In genomic region chr7:100607214-100608129, GRCm38 (mm10) we compare ENCODE assay signal across 7 mouse cellular contexts. TPM values are rescaled to one million over a fixed set of nuclear protein-coding genes. Genes with fewer than 3 reads are reported as not detected.
DNase-seq lines count a peak whose midpoint lies in the region; ATAC-seq lines count a peak whose summit lies in the region.

Rab6a (plus strand) TSS chr7:100607410.

- DNase-seq in adrenal gland, adult 8-10 months, result peak; percentile 98
- DNase-seq in embryo, embryonic 9.5 days (ENCODE audit: extremely low spot score), result peak; percentile 99
- peak; percentile 92 to 98 for DNase-seq in gastrocnemius, postnatal 4 days (ENCODE audit: low spot score in 2 of 2)
- peak; percentile 98 for DNase-seq in left cerebral cortex, postnatal 36 days (ENCODE audit: low spot score in 2 of 2)
- peak; percentile 99 for DNase-seq in midbrain, embryonic 11.5 days (ENCODE audit: low spot score, missing footprints)
- peak; percentile 99 for DNase-seq in skeletal muscle tissue, adult 2 months (ENCODE audit: low read depth, low spot score)

- H3K9ac ChIP-seq in intestine, embryonic 16.5 days (ENCODE audit: low read depth, low read length), result peak within 1 kb of the TSS; percentile 100
- H3K9ac ChIP-seq in midbrain, embryonic 11.5 days (ENCODE audit: low read length), result peak within 1 kb of the TSS; percentile 98

- H3K4me2 ChIP-seq in intestine, embryonic 16.5 days (ENCODE audit: low read depth, low read length), result peak within 1 kb of the TSS; percentile 73
- peak within 1 kb of the TSS; percentile 75 for H3K4me2 ChIP-seq in midbrain, embryonic 11.5 days

- intact Hi-C loops in left cerebral cortex, postnatal 36 days (cut with DNase I), result loop anchor here (1.0 to 10.0 kb wide), 3 partner anchors 16 to 497 kb away; no protein-coding TSS in a partner anchor

- ATAC-seq in intestine, embryonic 16.5 days, result peak; percentile 97
- peak; percentile 97 for ATAC-seq in midbrain, embryonic 11.5 days (ENCODE audit: low FRiP score)

- H3K9me3 ChIP-seq in intestine, embryonic 16.5 days (ENCODE audit: control insufficient read depth, low read length), result no peaks in the 10 kb centered on the region
- H3K9me3 ChIP-seq in midbrain, embryonic 11.5 days (ENCODE audit: control insufficient read depth, low read length), result no peaks in the 10 kb centered on the region

- no peaks in the 10 kb centered on the region for H3K36me3 ChIP-seq in intestine, embryonic 16.5 days (ENCODE audit: control insufficient read depth, insufficient read depth, low read length)
- no peaks in the 10 kb centered on the region for H3K36me3 ChIP-seq in midbrain, embryonic 11.5 days (ENCODE audit: control insufficient read depth, insufficient read depth, low read length)

- H3K27me3 ChIP-seq in intestine, embryonic 16.5 days (replicated peaks; ENCODE audit: control insufficient read depth, insufficient read depth, low read length), result no peaks in the 10 kb centered on the region
- no peaks in the 10 kb centered on the region for H3K27me3 ChIP-seq in midbrain, embryonic 11.5 days (ENCODE audit: control insufficient read depth, insufficient read depth, low read length)

- H3K4me3 ChIP-seq in intestine, embryonic 16.5 days (ENCODE audit: low read length), result peak within 1 kb of the TSS; percentile 100
- peak within 1 kb of the TSS; percentile 99 for H3K4me3 ChIP-seq in midbrain, embryonic 11.5 days (ENCODE audit: low read depth, low read length)

- H3K4me1 ChIP-seq in intestine, embryonic 16.5 days (ENCODE audit: control insufficient read depth, insufficient read depth, low read length), result no peaks in the 10 kb centered on the region
- H3K4me1 ChIP-seq in midbrain, embryonic 11.5 days (ENCODE audit: control insufficient read depth, insufficient read depth, low read length), result peaks cover 6% of the 10 kb centered on the region

- peak within 1 kb of the TSS; percentile 100 for H3K27ac ChIP-seq in intestine, embryonic 16.5 days (ENCODE audit: low read length)
- H3K27ac ChIP-seq in midbrain, embryonic 11.5 days (ENCODE audit: low read depth, low read length), result peak within 1 kb of the TSS; percentile 99

- under 1% methylated on average over 102 of the region's 105 CpGs for WGBS in intestine, embryonic 16.5 days
- WGBS in midbrain, embryonic 11.5 days, result under 1% methylated on average over 99 of the region's 105 CpGs

RNA-seq across cellular contexts. Expression of gene Rab6a, which starts in this region (rescaled TPM):
- 10 to 100 TPM; 64.3 to 76.2 (median 70.9) TPM for total RNA-seq in adrenal gland, adult 8-10 months (2022)
- total RNA-seq in gastrocnemius, postnatal 4 days (2021), result 10 to 100 TPM; 74.5 to 88.0 TPM
- 85.7 and 89.7 TPM in 2 replicates for polyA plus RNA-seq in intestine, embryonic 16.5 days (2015; fragmentation: Nextera tagmentation; extraction: Ambion mirVana)
- 100 to 1,000 TPM; 395 to 423 TPM for total RNA-seq in left cerebral cortex, postnatal 36 days (2021)
- polyA plus RNA-seq in midbrain, embryonic 11.5 days (2014; fragmentation: Nextera tagmentation; extraction: Ambion mirVana), result 180 and 198 TPM in 2 replicates

Comparison
In these comparisons a context has a peak if more than half of its experiments do, and no peak if none do; other contexts are left out.
1. Peak in every context shown above with its lines: DNase-seq, ATAC-seq, H3K4me3 ChIP-seq and H3K27ac ChIP-seq.
2. RNA of gene Rab6a (total RNA-seq): 395 to 423 TPM in left cerebral cortex, postnatal 36 days; 74.5 to 88.0 TPM in gastrocnemius, postnatal 4 days and 64.3 to 76.2 TPM in adrenal gland, adult 8-10 months; every median in the first group is over 4 times any median in the second.